Mouse (Mus musculus) erythroblast, embryonic 14.5 days (primary cell): ENCODE measurements around the gene Adamts4. TPM values are rescaled to one million over a fixed set of nuclear protein-coding genes. Genes with fewer than 3 reads are reported as not detected.

Experiments
- H3K27me3 ChIP-seq: 2 replicates; pipeline ENCODE4 v1.6.1; 2012; ENCODE audit warnings: inconsistent platforms; ENCODE audit not compliant: control insufficient read depth
- H3K36me3 ChIP-seq: 2 replicates; pipeline ENCODE4 v1.6.1; 2012; ENCODE audit warnings: mild to moderate bottlenecking, inconsistent platforms; ENCODE audit not compliant: control insufficient read depth
- H3K4me1 ChIP-seq: 2 replicates; pipeline ENCODE4 v1.6.1; 2012; ENCODE audit warnings: inconsistent platforms; ENCODE audit not compliant: control insufficient read depth
- H3K4me3 ChIP-seq: replicated peaks from 2 replicates; pipeline ENCODE3; 2012; ENCODE audit warnings: moderate library complexity, mild to moderate bottlenecking, inconsistent platforms
- H3K9me3 ChIP-seq: 2 replicates; pipeline ENCODE4 v1.6.1; 2012; ENCODE audit warnings: low read length, inconsistent platforms, mixed read lengths; ENCODE audit not compliant: control insufficient read depth
- GATA1 ChIP-seq: IDR thresholded peaks from 2 replicates; pipeline ENCODE4 v1.6.1; 2012; ENCODE audit warnings: low read length, inconsistent platforms, mixed read lengths
- TAL1 ChIP-seq: IDR thresholded peaks from 3 replicates; pipeline ENCODE4 v1.6.1; 2012; ENCODE audit warnings: low read length, inconsistent platforms, mixed read lengths
- polyA plus RNA-seq: library from polyadenylated mRNA; stranded (reverse); fragments of >175 nt; gene quantifications from 2 replicates; pipeline ENCODE4 v1.2.3, GENCODE M21; 2012

Gene Adamts4
- polyA plus RNA-seq, 1 experiment: not detected

- Histone ChIP-seq H3K9me3 (no peaks in the 10 kb centered on the region), H3K4me3 (no peak overlapping the region), H3K36me3 (no peaks in the 10 kb centered on the region), H3K4me1 (no peaks in the 10 kb centered on the region), H3K27me3 (peaks cover 31% of the 10 kb centered on the region)
- no peak for TF ChIP-seq TAL1
- TF ChIP-seq GATA1: no peak
These were observed 59.1 kb downstream of the Adamts4 start for GRCm38 (mm10) chr1:171309321-171309720.

Other genes starting within 250 kb of the Adamts4 start
- gene Fcgr4, start 231.5 kb upstream of the Adamts4 start, polyA plus RNA-seq: not detected in 2 replicates
- 0.06 TPM in 1 of 2 replicates, not detected in the other for gene Fcgr3, start 185.5 kb upstream of the Adamts4 start, polyA plus RNA-seq
- 0.37 and 0.64 TPM in 2 replicates for gene Cfap126, start 136.5 kb upstream of the Adamts4 start, polyA plus RNA-seq
- 4.9 and 7.2 TPM in 2 replicates for gene Sdhc, start 99.8 kb upstream of the Adamts4 start, polyA plus RNA-seq
- not detected in 2 replicates for gene Mpz, start 99.7 kb upstream of the Adamts4 start, polyA plus RNA-seq
- not detected in 2 replicates for gene Pcp4l1, start 54.2 kb upstream of the Adamts4 start, polyA plus RNA-seq
- not detected in 2 replicates for gene Nr1i3, start 36.5 kb upstream of the Adamts4 start, polyA plus RNA-seq
- 2.2 TPM in 2 replicates for gene Tomm40l, start 27.9 kb upstream of the Adamts4 start, polyA plus RNA-seq
- gene Apoa2, start 25.4 kb upstream of the Adamts4 start, polyA plus RNA-seq: 0.42 and 2.1 TPM in 2 replicates
- gene Fcer1g, start 16.1 kb upstream of the Adamts4 start, polyA plus RNA-seq: 0.13 and 0.17 TPM in 2 replicates
- 7.0 and 7.5 TPM in 2 replicates for gene Ndufs2, start 967 bp downstream of the Adamts4 start, polyA plus RNA-seq
- 11.1 and 11.6 TPM in 2 replicates for gene B4galt3, start 19.9 kb downstream of the Adamts4 start, polyA plus RNA-seq
- 89.9 and 167 TPM in 2 replicates for gene Ppox, start 30.8 kb downstream of the Adamts4 start, polyA plus RNA-seq
- 8.4 and 13.0 TPM in 2 replicates for gene Usp21, start 37.6 kb downstream of the Adamts4 start, polyA plus RNA-seq
- 3.9 and 4.8 TPM in 2 replicates for gene Ufc1, start 44.6 kb downstream of the Adamts4 start, polyA plus RNA-seq
- 1.6 and 1.7 TPM in 2 replicates for gene Dedd, start 78.7 kb downstream of the Adamts4 start, polyA plus RNA-seq
- 0.98 TPM in 2 replicates for gene Nit1, start 95.2 kb downstream of the Adamts4 start, polyA plus RNA-seq
- 1.4 and 2.0 TPM in 2 replicates for gene Pfdn2, start 95.2 kb downstream of the Adamts4 start, polyA plus RNA-seq
- gene Klhdc9, start 110.4 kb downstream of the Adamts4 start, polyA plus RNA-seq: 0.14 TPM in 1 of 2 replicates, not detected in the other
- not detected in 2 replicates for gene Nectin4, start 119.7 kb downstream of the Adamts4 start, polyA plus RNA-seq
- 0.06 and 0.07 TPM in 2 replicates for gene Arhgap30, start 138.5 kb downstream of the Adamts4 start, polyA plus RNA-seq
- 1.2 and 3.6 TPM in 2 replicates for gene Usf1, start 160.9 kb downstream of the Adamts4 start, polyA plus RNA-seq
- not detected in 2 replicates for gene Tstd1, start 168.5 kb downstream of the Adamts4 start, polyA plus RNA-seq
- 0.08 TPM in 1 of 2 replicates, not detected in the other for gene F11r, start 187.1 kb downstream of the Adamts4 start, polyA plus RNA-seq